Mouse (Mus musculus) forebrain, embryonic 13.5 days (tissue): Measurements from ENCODE around the gene Ckap2. TPM values are rescaled to one million over a fixed set of nuclear protein-coding genes. Genes with fewer than 3 reads are reported as not detected.

Experiments used
- ATAC-seq: fragments of 200-750 bp; cut with Nextera tagmentation; 2 replicates; pipeline ENCODE4 v1.8.0; 2017
- H3K27ac ChIP-seq: fragments of 300-500 bp; sonication (generic); 2 replicates; pipeline ENCODE4 v1.5.1; 2015; ENCODE audit warnings: inconsistent platforms, mild to moderate bottlenecking, moderate library complexity
- H3K27me3 ChIP-seq: fragments of 300-500 bp; sonication (generic); 2 replicates; pipeline ENCODE4 v1.6.1; 2015; ENCODE audit warnings: mild to moderate bottlenecking, inconsistent platforms
- H3K36me3 ChIP-seq: fragments of 300-500 bp; sonication (generic); 2 replicates; pipeline ENCODE4 v1.6.1; 2015; ENCODE audit warnings: mild to moderate bottlenecking, inconsistent platforms; ENCODE audit not compliant: poor library complexity, severe bottlenecking
- H3K4me1 ChIP-seq: fragments of 300-500 bp; sonication (generic); 2 replicates; pipeline ENCODE4 v1.6.1; 2015; ENCODE audit warnings: inconsistent platforms
- H3K4me2 ChIP-seq: fragments of 300-500 bp; sonication (generic); 2 replicates; pipeline ENCODE4 v1.6.1; 2015; ENCODE audit warnings: inconsistent platforms, mild to moderate bottlenecking, moderate library complexity
- H3K4me3 ChIP-seq: fragments of 300-500 bp; sonication (generic); 2 replicates; pipeline ENCODE4 v1.5.1; 2015; ENCODE audit warnings: mild to moderate bottlenecking, inconsistent platforms
- H3K9ac ChIP-seq: fragments of 300-500 bp; sonication (generic); 2 replicates; pipeline ENCODE4 v1.6.1; 2015; ENCODE audit warnings: mild to moderate bottlenecking, inconsistent platforms
- H3K9me3 ChIP-seq: fragments of 300-500 bp; sonication (generic); replicated peaks from 2 replicates; pipeline ENCODE4 v1.6.1; 2016; ENCODE audit warnings: inconsistent platforms
- WGBS: fragments of 180-500 bp; shearing (Covaris S2); methylation state at CpG from one replicate; pipeline ENCODE4 v1.1.7; 2015; 5-methylcytosine and 5-hydroxymethylcytosine counted together
- polyA plus RNA-seq: library from polyadenylated mRNA; unstranded; fragments of >200 nt; fragmentation: Nextera tagmentation; extraction: Ambion mirVana; gene quantifications from 2 replicates; pipeline ENCODE4 v1.2.1, GENCODE M21; 2015

Gene Ckap2
- polyA plus RNA-seq, 1 experiment from 2014 or later = 51.4 TPM

- no peaks in the 10 kb centered on the region for H3K36me3 ChIP-seq
- 0% methylated on average over 3 of the region's 3 CpGs for WGBS
- peaks cover 12% of the 10 kb centered on the region for H3K4me1 ChIP-seq
- H3K27ac ChIP-seq = no peak overlapping the region
- no peaks in the 10 kb centered on the region for H3K27me3 ChIP-seq
- peak overlapping the region; percentile 68 for H3K4me2 ChIP-seq
- H3K9me3 ChIP-seq = no peaks in the 10 kb centered on the region
- ATAC-seq = peak; percentile 50
- peak overlapping the region; percentile 77 for H3K9ac ChIP-seq
- H3K4me3 ChIP-seq = peak overlapping the region; percentile 75
These were observed 735 bp downstream of the Ckap2 start for GRCm38 (mm10) chr8:22184884-22185283.

- Histone ChIP-seq H3K9me3 (peaks cover 6% of the 10 kb centered on the region; the same call in 1 of the 2 replicates), H3K9ac (no peak overlapping the region), H3K4me2 (no peak overlapping the region), H3K4me3 (no peak overlapping the region), H3K27ac (no peak overlapping the region), H3K36me3 (peaks cover 49% of the 10 kb centered on the region), H3K4me1 (no peaks in the 10 kb centered on the region), H3K27me3 (no peaks in the 10 kb centered on the region)
- no peak for ATAC-seq
- 98% methylated on average over 7 of the region's 7 CpGs for WGBS
These were observed 9.7 kb downstream of the Ckap2 start for GRCm38 (mm10) chr8:22175966-22176365.

- Histone ChIP-seq H3K4me3 (no peak overlapping the region), H3K9me3 (no peaks in the 10 kb centered on the region), H3K9ac (no peak overlapping the region), H3K4me1 (peaks cover 10% of the 10 kb centered on the region; the same call in 1 of the 2 replicates), H3K27ac (no peak overlapping the region), H3K4me2 (no peak overlapping the region), H3K36me3 (peaks cover 39% of the 10 kb centered on the region), H3K27me3 (no peaks in the 10 kb centered on the region)
- no peak for ATAC-seq
- WGBS = 88% methylated on average over 5 of the region's 5 CpGs
These were observed 16.5 kb downstream of the Ckap2 start for GRCm38 (mm10) chr8:22169167-22169566.

DNA sequence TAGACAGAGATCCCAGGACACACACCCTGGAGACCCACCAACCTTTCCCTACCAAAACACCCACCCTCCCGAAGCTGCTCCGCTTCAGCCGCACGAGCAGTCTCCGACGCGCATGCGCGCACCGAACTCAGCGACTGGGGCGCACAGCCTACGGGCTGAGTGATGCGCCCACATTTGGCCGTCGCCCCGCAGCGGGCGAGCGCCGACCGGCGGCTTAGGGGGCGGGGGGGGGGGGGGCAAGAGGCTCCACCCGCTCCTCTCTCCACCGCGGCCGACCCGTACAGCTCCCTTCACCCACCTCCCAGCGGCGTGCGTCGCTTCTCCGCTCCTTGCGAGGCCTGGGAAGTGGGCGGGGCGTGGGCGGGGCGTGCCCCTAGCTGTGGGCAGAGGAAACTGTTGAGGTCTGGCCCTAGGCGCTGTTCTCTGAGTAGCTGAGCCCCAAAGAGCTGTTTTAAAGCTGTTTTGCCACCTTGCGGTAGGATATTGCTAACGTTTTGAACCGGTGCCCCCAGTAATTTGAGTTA, 19.5 kb downstream of the Ckap2 start, which contains the start of gene Nek3:
Gene Nek3, minus strand, starts transcription at position 356 of the 524 bp plus-strand sequence.
- Histone ChIP-seq H3K36me3 (peaks cover 31% of the 10 kb centered on the region), H3K9me3 (no peaks in the 10 kb centered on the region), H3K4me1 (peaks cover 10% of the 10 kb centered on the region; the same call in 1 of the 2 replicates), H3K9ac (peak within 1 kb of the TSS; percentile 64), H3K27ac (peak within 1 kb of the TSS; percentile 83), H3K27me3 (no peaks in the 10 kb centered on the region), H3K4me3 (peak within 1 kb of the TSS; percentile 55), H3K4me2 (peak within 1 kb of the TSS; percentile 58)
- under 1% methylated on average over 35 of the region's 43 CpGs for WGBS
- peak; percentile 98 for ATAC-seq

DNA sequence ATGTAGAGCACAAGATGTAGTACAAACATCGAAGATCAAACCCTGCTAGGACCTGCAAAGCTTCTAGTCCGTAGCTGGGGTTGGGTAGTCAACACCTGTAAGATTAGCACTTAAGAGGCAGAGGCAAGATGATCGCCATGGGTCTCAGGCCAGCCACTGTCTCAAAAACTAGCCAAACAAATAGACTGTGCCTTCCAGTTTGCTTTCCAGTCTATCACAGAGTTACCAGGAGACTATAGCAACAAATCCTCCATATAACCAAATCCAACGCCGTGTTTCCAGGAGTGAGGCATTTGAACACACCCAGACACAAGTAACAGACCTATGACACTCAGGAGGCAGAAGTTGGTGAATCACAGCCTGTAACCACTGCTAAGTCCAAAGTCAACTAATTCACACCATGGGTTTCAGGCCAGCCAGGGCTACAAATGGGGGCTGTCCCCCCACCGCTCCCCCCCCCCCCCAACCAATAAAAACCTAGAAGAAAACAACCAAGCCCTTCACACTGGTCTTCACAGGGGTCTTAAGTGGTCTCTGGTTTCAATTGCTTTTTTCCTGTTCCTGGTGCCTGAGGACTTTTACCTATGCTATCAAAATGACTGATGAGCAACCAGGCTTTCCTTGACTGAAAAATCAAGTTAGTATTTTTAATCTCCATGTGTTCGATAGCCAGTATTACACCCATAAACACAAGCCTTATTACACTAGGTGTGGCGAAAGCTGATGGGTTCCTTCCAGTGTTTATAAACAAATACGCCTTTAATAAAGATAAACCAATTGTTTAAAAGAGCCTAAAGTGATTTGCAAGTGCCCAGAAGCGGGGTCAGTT, 20.2 kb downstream of the Ckap2 start:
- no peaks in the 10 kb centered on the region for H3K27me3 ChIP-seq
- peak; percentile 57 for ATAC-seq
- peaks cover 24% of the 10 kb centered on the region for H3K36me3 ChIP-seq
- no peaks in the 10 kb centered on the region for H3K9me3 ChIP-seq
- H3K4me2 ChIP-seq = peak overlapping the region; percentile 58
- H3K4me3 ChIP-seq = peak overlapping the region; percentile 55
- peak overlapping the region; percentile 83 for H3K27ac ChIP-seq
- peak overlapping the region; percentile 64 for H3K9ac ChIP-seq
- WGBS = 56% methylated on average over 10 of the region's 10 CpGs
- H3K4me1 ChIP-seq = peaks cover 10% of the 10 kb centered on the region; the same call in 1 of the 2 replicates

- Histone ChIP-seq H3K27ac (no peak overlapping the region), H3K27me3 (no peaks in the 10 kb centered on the region)
- 95% methylated on average over 10 of the region's 10 CpGs for WGBS
These were observed 21.2 kb downstream of the Ckap2 start for GRCm38 (mm10) chr8:22164431-22164830.

GRCm38 (mm10) chr8:22162206-22162605, 23.4 kb downstream of the Ckap2 start:
- H3K4me3 ChIP-seq = no peak overlapping the region
- no peak for ATAC-seq
- WGBS = 91% methylated on average over 8 of the region's 8 CpGs
- no peak overlapping the region for H3K27ac ChIP-seq
- H3K36me3 ChIP-seq = peaks cover 10% of the 10 kb centered on the region
- H3K9me3 ChIP-seq = no peaks in the 10 kb centered on the region
- H3K4me1 ChIP-seq = peaks cover 10% of the 10 kb centered on the region; the same call in 1 of the 2 replicates
- no peaks in the 10 kb centered on the region for H3K27me3 ChIP-seq
- no peak overlapping the region for H3K9ac ChIP-seq
- H3K4me2 ChIP-seq = no peak overlapping the region

More at GRCm38 (mm10) chr8:22164431-22164830, 21.2 kb downstream of the Ckap2 start:
- Histone ChIP-seq H3K9me3 (no peaks in the 10 kb centered on the region), H3K4me3 (no peak overlapping the region), H3K36me3 (peaks cover 23% of the 10 kb centered on the region), H3K4me2 (no peak overlapping the region), H3K4me1 (peaks cover 10% of the 10 kb centered on the region; the same call in 1 of the 2 replicates), H3K9ac (no peak overlapping the region)
- ATAC-seq = no peak

GRCm38 (mm10) chr8:22150345-22150663, 35.3 kb downstream of the Ckap2 start:
- Histone ChIP-seq H3K9me3 (no peaks in the 10 kb centered on the region), H3K4me1 (no peaks in the 10 kb centered on the region), H3K4me2 (no peak overlapping the region), H3K27ac (no peak overlapping the region), H3K36me3 (peaks cover 21% of the 10 kb centered on the region), H3K27me3 (no peaks in the 10 kb centered on the region), H3K9ac (no peak overlapping the region), H3K4me3 (no peak overlapping the region)
- 65% methylated on average over 3 of the region's 3 CpGs for WGBS
- no peak for ATAC-seq

GRCm38 (mm10) chr8:22149643-22150344, 35.8 kb downstream of the Ckap2 start:
- no peak for ATAC-seq
- H3K27ac ChIP-seq = no peak overlapping the region

DNA sequence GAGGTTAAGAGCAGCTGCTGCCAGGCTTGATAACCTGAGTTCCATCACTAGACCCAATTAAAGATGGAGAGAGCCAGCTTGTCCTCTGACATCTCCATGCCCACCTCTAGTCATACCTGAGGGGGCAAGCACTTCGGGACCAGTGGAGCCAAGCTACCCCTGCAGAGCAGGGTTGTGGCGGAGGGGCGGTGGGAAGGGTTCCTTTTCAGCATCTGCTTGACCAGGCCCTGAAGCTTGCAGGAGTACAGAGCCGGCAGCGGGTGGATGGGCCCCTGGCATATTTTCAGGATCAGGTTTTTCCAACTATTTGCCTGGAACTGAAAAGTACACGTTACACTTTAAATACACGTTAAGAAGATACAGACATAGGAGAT, 37.3 kb downstream of the Ckap2 start:
- WGBS = 92% methylated on average over 7 of the region's 7 CpGs
- no peak for ATAC-seq

More at GRCm38 (mm10) chr8:22149643-22150344, 35.8 kb downstream of the Ckap2 start:
- no peaks in the 10 kb centered on the region for H3K27me3 ChIP-seq
- WGBS = 91% methylated on average over 11 of the region's 11 CpGs
- H3K4me2 ChIP-seq = no peak overlapping the region
- no peak overlapping the region for H3K9ac ChIP-seq
- H3K36me3 ChIP-seq = peaks cover 18% of the 10 kb centered on the region
- H3K9me3 ChIP-seq = no peaks in the 10 kb centered on the region
- H3K4me1 ChIP-seq = no peaks in the 10 kb centered on the region
- H3K4me3 ChIP-seq = no peak overlapping the region

DNA sequence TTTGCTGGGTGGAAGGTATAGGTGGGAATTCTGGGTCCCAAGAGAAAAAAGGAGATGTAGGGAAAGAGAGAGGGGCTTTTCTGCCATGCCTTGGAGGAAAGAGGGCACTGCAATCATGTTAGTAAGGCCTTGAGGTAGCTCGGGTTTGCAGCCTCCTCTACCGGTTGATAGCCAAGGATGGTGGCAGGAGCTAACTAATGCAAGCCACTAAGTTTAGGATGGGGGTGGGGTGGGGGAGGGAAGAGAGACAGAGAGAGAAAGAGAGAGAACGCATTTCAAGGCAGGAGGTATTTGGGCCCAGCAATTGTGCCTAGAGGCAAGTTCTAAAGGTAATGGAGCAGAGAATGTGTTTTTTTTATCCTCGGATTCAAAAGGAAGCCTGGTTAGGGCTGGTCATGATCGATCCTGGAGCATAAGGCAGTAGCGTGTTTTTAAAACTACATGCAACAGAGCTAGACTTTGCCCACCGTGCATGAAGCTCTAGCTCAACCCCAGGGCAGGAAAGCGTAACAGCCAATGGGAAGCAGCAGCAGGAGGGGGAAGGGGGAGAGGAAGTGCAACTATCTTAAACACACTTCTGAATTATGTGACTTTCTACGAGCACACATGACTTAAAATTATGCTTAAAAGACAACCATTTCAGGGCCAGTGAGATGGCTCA, 37.8 kb downstream of the Ckap2 start:
- Histone ChIP-seq H3K4me3 (no peak overlapping the region), H3K9ac (no peak overlapping the region), H3K36me3 (peaks cover 19% of the 10 kb centered on the region), H3K27me3 (no peaks in the 10 kb centered on the region), H3K27ac (no peak overlapping the region), H3K9me3 (no peaks in the 10 kb centered on the region), H3K4me1 (no peaks in the 10 kb centered on the region), H3K4me2 (no peak overlapping the region)
- WGBS = 82% methylated on average over 9 of the region's 9 CpGs
- no peak for ATAC-seq

More for the DNA sequence above, 37.3 kb downstream of the Ckap2 start:
- Histone ChIP-seq H3K4me2 (no peak overlapping the region), H3K4me3 (no peak overlapping the region), H3K36me3 (peaks cover 18% of the 10 kb centered on the region), H3K9me3 (no peaks in the 10 kb centered on the region), H3K27me3 (no peaks in the 10 kb centered on the region), H3K27ac (no peak overlapping the region), H3K4me1 (no peaks in the 10 kb centered on the region), H3K9ac (no peak overlapping the region)
